Mouse (Mus musculus): ENCODE measurements around the gene Hsdl1.

Hsdl1 gene

DNA sequence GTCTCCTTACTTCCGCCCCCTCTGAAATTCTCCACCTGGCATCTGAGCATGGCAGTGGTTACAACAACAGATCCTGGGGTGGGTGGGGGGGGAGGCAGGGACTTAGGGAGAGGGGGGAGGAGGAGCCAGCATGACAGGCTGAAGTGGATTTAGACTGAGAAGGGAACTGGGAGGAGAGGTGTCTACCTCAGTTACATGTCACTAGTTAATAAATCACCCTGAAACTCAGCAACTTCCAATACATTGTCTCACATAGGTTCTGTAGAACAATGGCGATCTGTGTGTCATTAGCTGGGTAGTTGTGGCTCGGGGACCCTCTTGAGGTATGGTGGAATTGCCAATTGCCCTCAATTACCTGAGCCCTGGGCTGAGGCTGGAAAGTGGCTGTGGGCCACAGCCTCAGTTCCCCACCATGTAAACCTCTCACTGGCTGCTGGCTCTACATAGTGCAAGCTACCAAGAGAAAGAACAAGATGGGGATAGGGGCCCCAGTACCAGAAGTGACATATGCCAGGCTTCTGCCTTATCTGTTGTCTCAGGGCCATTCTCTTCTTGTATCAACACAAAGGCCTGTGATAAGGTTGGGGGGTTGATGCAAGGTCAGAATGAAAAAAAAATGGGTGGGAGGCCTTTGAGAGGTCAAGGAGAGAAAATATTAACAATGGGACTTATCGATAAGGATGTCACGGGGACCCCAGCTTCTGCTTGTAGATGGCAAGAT is 5.6 kb upstream of the Hsdl1 start:
- no peak for DNase-seq (ENCODE audit: low spot score in 2 of 2)

DNA sequence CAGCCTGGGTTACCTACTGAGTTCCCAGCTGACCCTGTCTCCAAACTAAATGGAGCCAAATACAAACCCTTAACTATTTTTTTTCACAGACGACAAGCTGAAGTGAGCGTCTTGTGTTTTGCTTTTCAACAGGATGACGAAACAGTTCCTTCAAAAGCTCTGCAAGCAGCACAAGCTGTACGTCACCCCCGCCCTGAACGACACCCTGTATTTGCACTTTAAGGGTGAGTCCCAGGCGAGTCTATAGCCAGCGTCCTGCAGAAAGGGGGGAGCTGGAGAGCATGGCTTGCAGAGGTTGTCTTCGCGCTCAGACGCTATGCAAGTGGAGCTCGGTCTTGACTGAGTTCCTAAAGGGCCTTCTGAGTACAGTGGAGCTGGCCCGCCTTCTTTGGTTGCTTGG is 4.1 kb upstream of the Hsdl1 start:
- DNase-seq (ENCODE audit: low spot score in 2 of 2): no peak

DNA sequence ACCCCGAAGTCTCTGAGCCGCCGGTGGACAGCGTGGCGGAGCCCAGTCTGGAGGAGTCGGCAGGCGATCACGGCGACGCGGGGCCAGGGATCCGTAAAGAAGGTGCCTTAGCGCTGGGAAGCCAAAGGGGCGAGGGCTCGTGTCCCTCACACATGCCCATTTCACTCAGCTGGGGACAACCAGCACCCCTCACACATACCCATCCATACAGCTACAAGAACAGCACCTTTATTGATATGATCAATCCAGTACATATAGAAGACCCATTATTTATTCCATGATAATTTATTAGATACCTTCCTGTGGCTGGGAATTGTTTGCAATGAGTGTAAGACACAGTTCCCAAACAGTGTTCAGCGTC is 363 bp upstream of the Hsdl1 start:
- no peak for DNase-seq (ENCODE audit: low spot score in 2 of 2)

DNA sequence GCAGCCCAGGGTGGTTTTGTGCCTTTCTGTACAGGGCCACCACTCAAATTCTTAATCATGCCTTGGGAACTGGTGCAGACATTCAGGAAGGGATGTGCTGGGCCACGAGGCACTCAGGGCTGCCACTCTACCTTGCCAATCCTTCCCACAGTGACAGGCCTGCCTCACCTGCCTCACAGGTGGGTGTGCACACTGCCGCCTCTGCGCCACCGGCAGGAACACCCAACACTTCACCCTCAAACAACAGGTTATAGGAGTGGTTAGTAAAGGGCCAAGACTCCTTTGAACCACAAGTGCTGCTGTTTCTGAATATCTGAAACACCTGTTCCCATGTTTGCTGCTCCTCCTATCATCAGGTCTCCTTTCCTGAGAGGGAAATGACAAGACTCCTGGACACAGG is 2.6 kb downstream of the Hsdl1 start:
- no peak for DNase-seq (ENCODE audit: low spot score in 2 of 2)

DNA sequence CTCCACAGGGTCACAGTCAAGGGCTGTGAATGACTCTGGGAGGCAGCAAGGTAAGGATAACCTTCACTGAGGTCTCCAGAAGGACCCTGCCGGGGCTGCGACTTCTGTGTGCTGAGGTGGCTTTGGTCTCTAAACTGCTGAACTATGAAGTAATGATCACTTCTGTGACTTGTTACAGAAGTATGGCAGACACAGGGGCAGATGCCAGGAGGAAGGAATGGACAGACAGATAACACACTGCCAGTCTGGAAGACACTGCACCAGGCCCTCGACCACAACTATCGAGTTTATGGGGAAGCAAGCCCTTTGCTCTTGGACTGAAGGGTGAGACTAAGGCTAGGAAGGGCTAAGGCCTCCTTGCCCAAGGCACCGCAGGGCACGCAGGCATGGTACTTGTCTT is 3.8 kb downstream of the Hsdl1 start:
- DNase-seq (ENCODE audit: low spot score in 2 of 2): no peak

DNA sequence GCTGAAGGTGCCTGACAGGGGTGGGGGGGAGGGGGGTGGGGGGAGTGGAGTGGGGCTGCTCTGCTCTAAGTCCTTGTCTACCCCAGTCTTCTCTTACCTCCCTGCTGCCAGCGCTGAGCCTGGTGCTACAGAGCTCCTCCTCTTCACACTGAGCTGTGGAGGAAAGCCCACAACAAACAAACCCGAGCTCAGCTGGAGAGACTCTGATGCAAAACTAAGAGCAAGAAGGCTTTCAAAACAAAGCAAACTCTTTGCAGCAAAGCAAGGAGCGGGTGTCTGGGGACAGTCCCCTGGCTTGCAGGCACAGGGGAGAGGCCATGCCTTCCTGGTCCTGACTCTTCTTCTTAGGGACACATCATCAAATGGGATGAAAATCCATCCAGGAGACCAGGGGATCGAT is 5.1 kb downstream of the Hsdl1 start:
- DNase-seq (ENCODE audit: low spot score in 2 of 2): no peak

DNA sequence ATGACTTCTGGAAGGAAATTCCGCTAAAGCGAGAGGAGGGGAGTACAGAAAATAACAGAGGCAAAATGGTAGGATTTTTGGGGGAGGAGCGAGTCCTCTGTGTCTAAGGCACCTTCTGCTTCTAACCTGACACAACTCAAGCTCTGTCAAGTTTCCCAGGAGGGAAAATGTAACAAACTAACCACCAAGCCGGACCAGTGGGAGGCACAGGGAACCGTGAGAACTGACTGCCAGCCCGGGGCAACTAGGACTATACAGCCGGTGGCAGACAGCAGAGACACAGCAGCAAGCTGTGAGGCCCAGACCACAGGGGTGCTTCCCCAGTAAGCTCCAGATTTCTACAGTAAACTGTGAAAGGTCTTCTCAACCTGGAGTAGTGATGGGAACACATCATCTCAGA is 6.0 kb downstream of the Hsdl1 start:
- DNase-seq (ENCODE audit: low spot score in 2 of 2): no peak

DNA sequence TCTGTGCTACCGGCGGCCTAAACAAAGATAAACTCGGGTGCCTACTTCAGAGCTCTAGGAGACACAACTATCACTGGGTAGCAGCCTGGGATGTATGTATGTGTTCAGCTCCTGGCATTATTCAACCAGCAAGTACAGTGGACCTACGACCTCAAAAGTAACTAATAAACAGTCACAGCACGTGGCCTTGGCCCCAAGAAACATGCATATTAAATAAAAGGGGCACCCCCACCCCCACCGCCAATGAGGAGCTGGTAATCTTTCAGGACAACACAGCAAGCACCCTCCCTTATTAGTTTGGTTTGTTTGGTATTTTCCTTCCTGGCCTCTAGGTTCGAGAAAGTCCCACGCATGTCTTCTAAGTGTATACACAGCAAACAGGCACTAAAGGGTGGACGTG is 6.7 kb downstream of the Hsdl1 start:
- no peak for DNase-seq (ENCODE audit: low spot score in 2 of 2)

DNA sequence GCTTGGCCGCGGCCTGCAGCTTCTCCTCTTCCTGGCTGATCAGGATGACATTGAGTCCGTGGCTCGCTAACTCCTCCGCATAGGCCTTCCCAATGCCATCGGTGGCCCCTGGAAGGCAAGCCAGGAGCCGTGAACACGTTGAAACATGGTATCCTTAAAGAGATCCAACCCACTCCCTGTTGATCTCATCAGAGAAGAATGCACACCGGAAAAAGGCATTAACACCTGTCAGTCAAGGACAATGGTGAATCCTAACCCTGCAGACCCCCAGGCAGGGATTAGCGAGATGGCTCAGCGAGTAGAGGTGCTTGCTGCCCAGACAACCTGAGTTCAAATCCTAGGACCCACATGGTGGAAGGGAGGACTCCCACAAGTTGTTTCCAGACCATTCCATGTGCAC is 8.6 kb downstream of the Hsdl1 start:
- DNase-seq (ENCODE audit: low spot score in 2 of 2): no peak

DNA sequence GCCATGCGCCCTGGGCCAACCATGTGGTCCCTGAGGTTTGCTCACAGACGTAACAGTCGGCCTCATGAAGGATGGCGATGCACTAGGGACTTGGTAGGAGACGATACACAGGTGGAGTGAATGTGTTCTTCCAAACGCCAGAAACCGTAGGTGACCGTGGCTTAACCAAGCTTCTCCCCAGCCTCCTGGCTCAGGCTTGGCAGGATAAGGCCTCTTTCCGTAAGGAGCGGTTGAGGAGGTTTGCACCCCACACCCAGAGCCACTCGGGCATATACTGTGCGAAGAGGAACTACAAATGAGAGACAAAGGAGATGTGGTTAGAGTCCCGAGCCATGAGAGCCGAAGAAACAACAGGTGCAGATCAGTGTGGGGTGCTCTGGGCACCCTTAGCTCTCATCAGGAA is 11.1 kb downstream of the Hsdl1 start:
- peak in 1 of 2 experiments; percentile 24 for DNase-seq (ENCODE audit: low spot score in 2 of 2)

DNA sequence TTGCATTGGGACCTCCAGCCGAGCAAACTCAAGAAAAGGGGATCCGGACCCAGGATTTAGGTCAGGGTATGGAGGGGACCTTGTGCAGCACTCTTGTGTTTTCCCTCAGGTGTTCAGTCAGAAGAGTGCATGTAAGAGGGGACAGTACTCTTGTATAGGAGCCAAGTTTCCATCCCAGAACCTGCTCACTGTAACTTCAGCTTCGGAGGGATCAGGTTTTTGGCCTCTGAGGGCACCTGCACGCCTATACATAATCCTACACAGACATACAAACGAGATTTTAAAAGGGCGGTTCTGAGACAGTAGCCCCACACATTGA is 15.6 kb downstream of the Hsdl1 start:
- DNase-seq (ENCODE audit: low spot score in 2 of 2): no peak

DNA sequence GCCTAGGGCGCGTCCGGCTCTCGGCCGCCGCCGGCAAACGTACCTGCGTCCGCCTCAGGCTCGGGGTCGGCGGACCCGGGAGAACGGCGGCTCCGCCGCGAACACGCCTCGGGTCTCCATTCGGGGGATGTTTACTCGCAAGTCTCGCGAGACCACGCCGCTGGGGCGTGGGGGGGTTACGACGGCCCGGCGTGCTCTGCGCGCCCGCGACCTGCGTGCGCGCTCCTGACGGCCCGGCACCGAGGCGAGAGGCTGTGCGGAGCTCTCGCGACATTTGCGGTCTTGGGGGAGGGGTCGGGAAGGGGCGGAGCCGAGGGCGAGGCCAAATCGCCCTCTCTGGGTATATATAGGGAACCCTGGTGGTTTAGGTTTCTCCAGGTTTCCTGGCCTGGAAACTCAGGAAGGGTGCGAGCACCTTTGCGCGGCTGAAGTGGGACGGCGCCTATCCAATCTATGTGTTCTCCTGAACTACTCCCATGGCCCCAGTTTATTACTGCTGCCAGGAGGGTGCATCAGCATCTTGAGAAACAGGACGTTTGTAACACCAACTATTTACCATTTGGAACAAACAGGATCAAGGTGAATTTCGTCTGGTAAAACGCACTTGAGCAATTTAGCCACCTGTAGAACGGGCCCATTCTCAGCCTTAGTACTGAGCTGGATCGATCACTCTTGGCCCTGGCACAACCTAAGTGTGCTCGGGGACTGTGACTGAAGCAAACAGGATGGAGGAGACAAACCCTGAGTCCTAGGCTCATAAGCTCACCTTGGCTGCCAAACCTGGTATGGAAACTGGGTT is 16.2 kb downstream of the Hsdl1 start, which contains the start of gene Mbtps1:
Gene Mbtps1, minus strand, starts transcription at position 133 of the 799 bp plus-strand sequence.
- peak; percentile 94 to 99 for DNase-seq (ENCODE audit: low spot score in 2 of 2)

DNA sequence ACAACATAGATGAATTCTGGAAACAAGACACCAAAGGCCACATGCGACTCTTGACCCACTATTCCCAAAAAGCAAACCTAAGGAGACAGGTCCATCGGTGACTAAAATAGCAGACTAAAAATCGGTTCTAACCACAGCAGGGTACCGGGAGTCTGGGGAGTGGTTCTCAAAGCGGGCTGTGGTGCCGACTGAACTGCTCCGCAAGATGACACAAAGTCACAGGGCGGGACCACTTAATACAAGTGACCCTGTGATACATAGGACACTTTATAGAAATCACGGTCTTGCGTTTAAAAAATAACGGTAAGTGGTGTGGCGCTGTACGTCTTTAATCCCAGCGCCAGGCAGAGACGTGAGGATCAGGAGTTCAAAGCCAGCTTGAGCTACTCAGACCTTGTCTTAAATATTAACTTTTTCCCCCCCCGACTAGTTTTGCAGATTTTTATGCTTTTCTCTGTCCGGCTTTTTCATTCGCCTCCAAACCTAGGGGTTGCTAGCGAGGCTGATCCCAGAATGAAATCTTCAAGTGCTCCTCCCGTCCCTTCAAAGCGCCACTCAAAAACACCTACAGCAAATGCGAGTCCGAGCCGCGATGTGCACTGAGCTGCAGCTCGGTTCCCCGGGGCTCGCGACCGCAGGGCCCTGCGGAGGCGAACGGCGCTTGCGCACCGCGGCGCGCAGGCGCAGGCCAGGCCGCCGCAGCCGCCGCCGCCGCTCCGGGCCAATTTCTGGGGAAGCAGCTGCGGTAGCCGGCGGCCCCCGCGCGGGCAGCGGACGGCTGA is 17.0 kb downstream of the Hsdl1 start:
- peak in 1 of 2 experiments; percentile 73 for DNase-seq (ENCODE audit: low spot score in 2 of 2)

DNA sequence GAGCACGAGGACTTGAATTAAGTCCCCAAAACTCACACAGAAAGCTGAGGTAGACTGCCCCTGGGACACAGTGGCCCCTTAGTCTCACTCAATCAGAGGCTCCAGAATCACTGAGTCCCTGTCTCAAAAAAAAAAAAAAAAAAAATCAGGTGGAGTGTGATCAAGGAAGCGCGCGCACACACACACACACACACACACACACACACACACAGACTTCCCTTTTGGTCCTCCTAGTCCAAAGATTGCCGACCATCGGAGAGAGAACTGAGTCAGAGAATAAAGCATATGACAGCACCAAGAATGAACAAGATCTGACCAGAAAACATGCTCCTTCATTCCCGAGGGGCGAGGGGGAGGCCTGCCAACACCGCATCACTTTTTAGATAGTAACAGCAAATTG is 17.9 kb downstream of the Hsdl1 start:
- DNase-seq (ENCODE audit: low spot score in 2 of 2): no peak

DNA sequence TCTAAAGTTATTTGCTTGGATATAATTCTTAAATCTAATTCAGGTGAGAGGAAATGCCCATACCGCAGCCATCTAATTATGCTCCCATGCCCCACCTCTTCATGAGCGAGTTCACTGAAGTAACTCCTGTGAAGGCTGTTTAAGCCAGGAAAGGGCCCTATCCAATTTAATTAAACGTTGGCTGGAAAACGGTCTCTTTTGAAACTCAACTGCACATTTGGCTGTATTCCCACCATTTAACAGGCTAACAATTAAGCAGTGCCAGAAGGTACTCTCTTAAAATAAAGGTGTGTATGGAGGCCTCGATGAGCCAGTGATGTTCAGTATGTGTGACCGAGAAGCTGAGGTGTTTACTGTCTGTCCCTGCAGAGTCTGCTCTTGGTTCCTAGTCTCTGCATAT is 19.1 kb downstream of the Hsdl1 start:
- no peak for DNase-seq (ENCODE audit: low spot score in 2 of 2)

DNA sequence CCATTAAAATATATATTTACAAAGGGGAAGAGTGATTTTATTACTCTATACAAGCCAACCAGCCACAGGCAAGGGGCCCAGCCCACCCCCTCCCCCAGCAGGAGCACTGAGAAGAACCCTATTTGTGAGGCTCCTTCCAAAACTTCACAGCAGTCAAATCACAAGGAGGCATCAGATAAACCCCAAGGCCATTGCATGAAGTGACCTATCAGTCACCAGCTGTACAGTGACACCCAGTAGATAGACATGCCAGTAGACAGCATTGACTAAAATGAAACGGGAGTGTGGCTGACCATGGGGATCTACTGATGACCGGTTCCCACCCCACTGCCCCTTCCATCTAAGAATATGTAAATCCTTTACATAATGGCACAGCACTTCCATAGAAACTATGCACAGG is 22.0 kb downstream of the Hsdl1 start:
- no peak for DNase-seq (ENCODE audit: low spot score in 2 of 2)

DNA sequence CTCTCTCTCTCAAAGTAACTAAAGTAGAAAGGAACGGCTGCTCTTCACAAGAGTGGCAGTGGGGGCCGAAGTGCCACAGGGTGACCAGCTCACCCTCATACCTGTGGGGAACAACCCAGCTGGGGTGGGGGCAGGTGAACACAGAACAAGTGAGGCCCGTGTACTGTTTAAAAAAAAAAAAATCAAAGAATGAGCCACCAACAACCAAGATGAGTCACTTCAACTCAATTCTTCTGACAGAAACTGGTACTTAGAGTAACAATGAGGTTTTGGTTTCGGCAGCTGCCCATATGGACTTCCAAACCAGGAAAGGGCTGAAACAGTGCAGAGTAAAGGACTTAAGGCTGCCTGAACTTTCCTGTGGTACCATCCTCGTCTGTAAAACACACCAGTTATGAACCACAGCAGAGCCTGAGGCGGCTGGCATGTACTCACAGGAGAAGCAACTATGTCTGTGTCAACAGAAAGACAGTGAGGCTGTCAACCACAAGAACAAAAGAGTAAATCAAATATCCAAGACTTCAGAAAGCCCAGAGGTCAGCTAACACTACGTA is 26.3 kb downstream of the Hsdl1 start:
- DNase-seq (ENCODE audit: low spot score in 2 of 2): no peak

DNA sequence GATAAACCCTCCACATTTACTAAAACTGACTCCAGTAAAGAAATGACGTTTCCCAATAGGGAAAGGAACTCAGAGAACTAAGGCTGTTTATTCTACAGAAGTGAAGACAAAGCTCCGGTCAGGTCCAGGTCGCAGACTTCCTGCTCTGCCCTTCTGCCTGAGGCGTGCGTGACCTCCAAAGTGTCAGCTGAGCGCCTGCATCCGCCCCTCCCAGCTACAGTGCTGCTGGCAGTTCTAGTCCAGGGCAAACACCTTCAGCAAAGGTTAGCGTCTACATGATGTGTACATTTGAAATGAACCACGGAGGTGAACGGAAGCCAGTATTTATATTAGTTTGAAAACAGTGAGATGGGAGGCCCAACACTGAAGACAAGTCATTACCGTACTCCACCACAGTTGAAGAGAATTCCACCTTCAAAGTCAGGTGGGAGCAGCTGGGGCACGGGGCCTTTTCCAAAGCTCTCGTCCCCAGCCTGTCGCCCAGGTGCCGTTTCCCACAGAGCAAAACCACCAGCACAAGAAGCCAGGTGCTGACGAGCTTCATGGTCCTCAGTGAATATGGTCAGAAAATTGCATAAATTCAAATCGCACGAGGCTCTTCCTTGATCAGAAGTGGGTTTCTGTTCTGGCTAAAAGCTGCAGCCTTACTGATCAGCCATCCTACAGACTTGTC is 27.8 kb downstream of the Hsdl1 start:
- DNase-seq (ENCODE audit: low spot score in 2 of 2): no peak

DNA sequence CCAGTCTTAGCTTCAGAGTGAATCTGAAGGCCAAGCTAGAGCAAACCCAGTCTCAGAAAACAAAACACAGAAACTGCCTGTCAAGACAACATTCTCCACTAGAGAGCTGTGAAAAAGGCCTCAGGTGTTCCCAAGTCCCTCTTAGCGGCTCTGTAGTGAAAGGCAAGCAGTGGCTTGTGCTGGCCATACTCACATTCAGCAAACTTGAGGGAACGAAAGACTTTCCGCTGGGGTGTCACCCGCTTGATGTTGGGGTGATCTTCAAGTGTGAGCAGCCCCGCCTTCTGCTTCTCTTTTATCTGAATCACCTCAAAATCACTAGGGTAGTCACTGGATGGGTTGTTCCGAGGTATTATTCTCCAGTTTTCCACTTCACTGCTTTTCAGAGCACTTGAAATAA is 29.2 kb downstream of the Hsdl1 start:
- DNase-seq (ENCODE audit: low spot score in 2 of 2): no peak

DNA sequence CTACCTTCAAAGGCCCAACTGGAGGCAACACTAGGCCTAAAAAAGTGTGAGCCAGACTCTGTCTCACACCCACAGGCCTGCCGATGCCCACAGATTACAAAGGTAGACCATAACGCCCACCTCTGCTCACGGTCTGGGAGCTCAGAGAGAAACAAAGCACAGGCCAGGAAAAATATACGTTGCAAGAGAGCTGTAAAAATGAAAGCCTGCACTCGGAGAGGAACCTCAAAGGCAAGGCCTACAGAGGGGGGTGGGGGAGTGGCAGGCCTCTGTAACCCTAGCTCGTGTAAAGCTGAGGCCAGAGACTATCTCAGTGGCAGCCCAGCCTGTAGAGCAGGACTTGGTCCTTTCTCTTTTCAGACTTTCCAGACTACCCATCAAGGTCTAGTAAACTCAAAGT is 29.8 kb downstream of the Hsdl1 start:
- no peak for DNase-seq (ENCODE audit: low spot score in 2 of 2)

DNA sequence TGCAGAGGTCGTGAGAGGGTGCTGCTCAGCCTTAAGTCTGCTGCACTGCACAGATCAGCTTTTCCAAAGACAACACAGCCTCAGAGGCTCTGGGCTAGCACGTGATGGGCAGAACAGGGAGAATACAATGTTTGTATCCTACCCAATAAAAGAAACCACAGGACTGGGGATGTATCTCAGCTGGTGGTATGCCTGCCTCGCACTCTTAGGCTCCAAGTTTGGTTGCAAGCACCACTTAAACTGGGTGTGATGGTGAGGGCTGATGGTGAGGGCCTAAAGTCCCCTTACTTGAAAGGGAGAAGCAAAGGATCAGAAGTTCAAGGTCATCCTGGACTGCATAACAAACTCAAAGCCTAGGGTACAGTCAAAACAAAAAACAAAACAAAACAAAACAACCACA is 30.4 kb downstream of the Hsdl1 start:
- no peak for DNase-seq (ENCODE audit: low spot score in 2 of 2)

DNA sequence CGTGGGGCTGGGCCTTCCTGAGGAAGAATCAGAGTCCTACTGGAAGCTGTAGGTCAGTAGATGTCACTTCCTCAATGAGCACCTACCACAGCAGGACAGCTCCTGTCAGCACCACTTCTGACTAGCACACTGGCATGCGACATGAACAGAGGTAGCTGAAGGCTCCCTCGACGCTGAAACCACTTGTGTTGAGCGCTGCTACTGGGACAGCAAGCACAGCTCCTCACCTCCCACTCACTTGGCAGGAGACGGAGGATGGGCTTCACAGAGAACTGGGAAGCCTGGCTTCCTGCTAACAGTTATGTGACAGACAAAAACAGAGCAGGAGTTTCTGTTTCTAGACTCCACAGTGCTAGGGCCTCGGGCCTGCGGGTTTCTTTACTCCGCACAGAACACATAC is 43.0 kb downstream of the Hsdl1 start:
- DNase-seq (ENCODE audit: low spot score in 2 of 2): no peak
